Mouse (Mus musculus) ES-CJ7 (cell line): ENCODE data around the gene B4galt2.

Source experiments
- DNase-seq: peaks from one replicate; pipeline ENCODE4 v3.0.0; 2011; ENCODE audit warnings: low read depth, low spot score

The B4galt2 gene

GRCm38 (mm10) chr4:117836204-117836767 lies 47.0 kb downstream of the B4galt2 start:
- DNase-seq = peak; percentile 88

- peak; percentile 32 for DNase-seq
These were observed 47.7 kb downstream of the B4galt2 start for GRCm38 (mm10) chr4:117835531-117836111.

GRCm38 (mm10) chr4:117834845-117835530 lies 48.3 kb downstream of the B4galt2 start:
- DNase-seq = peak; percentile 81

GRCm38 (mm10) chr4:117834457-117834844 lies 48.8 kb downstream of the B4galt2 start, which contains the start of gene Slc6a9:
TSS of gene Slc6a9 (plus strand) at chr4:117834506.
- no peak for DNase-seq

GRCm38 (mm10) chr4:117831920-117832691 lies 51.2 kb downstream of the B4galt2 start:
- DNase-seq = no peak

GRCm38 (mm10) chr4:117831499-117831898 lies 51.8 kb downstream of the B4galt2 start:
- DNase-seq = no peak

- DNase-seq = no peak
These were observed 52.5 kb downstream of the B4galt2 start for GRCm38 (mm10) chr4:117830801-117831200.

GRCm38 (mm10) chr4:117830124-117830551 lies 53.1 kb downstream of the B4galt2 start:
- DNase-seq = no peak

- DNase-seq = peak; percentile 76
These were observed 53.8 kb downstream of the B4galt2 start for GRCm38 (mm10) chr4:117829260-117830123.

- no peak for DNase-seq
These were observed 54.6 kb downstream of the B4galt2 start for GRCm38 (mm10) chr4:117828572-117829145.
